ENCODE assay signal across 8 mouse cellular contexts in genomic region chr10:67721787-67722186, GRCm38 (mm10).
DNase-seq lines count a peak whose midpoint lies in the region; ATAC-seq and TF ChIP-seq lines count a peak whose summit lies in the region.

No protein-coding gene starts in this region.

- H3K4me1 ChIP-seq in heart, adult 2 months (ENCODE audit: control insufficient read depth, insufficient read depth, low read length) = no peaks in the 10 kb centered on the region

- no peak overlapping the region for H3K4me3 ChIP-seq in heart, adult 2 months

- peak; percentile 70 for ATAC-seq in granulocyte monocyte progenitor cell, adult 5-6 weeks (replicated peaks; ENCODE audit: poor library complexity, severe bottlenecking)
- ATAC-seq in cerebellum, adult (ENCODE audit: insufficient number of reproducible peaks, low FRiP score, low TSS enrichment) = no peak

- no peak for TF ChIP-seq POLR2A in heart, adult 2 months (IDR thresholded peaks at IDR 0.05; ENCODE audit: insufficient read depth, low read depth, low read length)

- intact Hi-C loops in heart, adult 2 months (cut with DNase I) = no loop called here

- TF ChIP-seq EP300 in heart, adult 2 months (IDR thresholded peaks at IDR 0.05; ENCODE audit: insufficient read depth, low read depth, low read length) = no peak

- DNase-seq in heart, adult 2 months = peak in 1 of 2 experiments; percentile 6
- no peak for DNase-seq in heart, adult 9 months (ENCODE audit: low spot score in 2 of 2)
- DNase-seq in spleen, postnatal 36 days (ENCODE audit: low spot score in 2 of 2) = peak; percentile 32 to 35
- no peak for DNase-seq in spleen, adult 12 weeks (ENCODE audit: low spot score)
- peak; percentile 28 for DNase-seq in lung, postnatal 36 days
- DNase-seq in thymus, postnatal 0 days (ENCODE audit: low spot score) = peak; percentile 54

- no peak overlapping the region for H3K9ac ChIP-seq in heart, adult 2 months (ENCODE audit: low read depth, low read length)

- H3K79me2 ChIP-seq in heart, adult 2 months (replicated peaks; ENCODE audit: control insufficient read depth, insufficient read depth, low read length) = no peaks in the 10 kb centered on the region

- peak; percentile 68 for TF ChIP-seq CTCF in heart, adult 2 months (IDR thresholded peaks at IDR 0.05)

- no peak overlapping the region for H3K27ac ChIP-seq in heart, adult 2 months

- no peaks in the 10 kb centered on the region for H3K36me3 ChIP-seq in heart, adult 2 months (ENCODE audit: control insufficient read depth, insufficient read depth, low read length)

- no peaks in the 10 kb centered on the region for H3K27me3 ChIP-seq in heart, adult 2 months (ENCODE audit: control insufficient read depth, insufficient read depth, low read length)

- WGBS in heart, adult 2 months = 34% methylated on average over 5 of the region's 5 CpGs

Comparison
In these comparisons a context has a peak if more than half of its experiments do, and no peak if none do; other contexts are left out.
1. DNase-seq: peak in spleen, postnatal 36 days (2 of 2), lung, postnatal 36 days (single experiment) and thymus, postnatal 0 days (single experiment); none in heart, adult 9 months (0 of 2) and spleen, adult 12 weeks (single experiment).